Mouse (Mus musculus): ENCODE results near the gene Ttc39b. TPM values are rescaled to one million over a fixed set of nuclear protein-coding genes. Genes with fewer than 3 reads are reported as not detected.

Gene Ttc39b
- total and polyA plus RNA-seq, 3 experiments: 11.3 to 109 (median 21.1) TPM

DNA sequence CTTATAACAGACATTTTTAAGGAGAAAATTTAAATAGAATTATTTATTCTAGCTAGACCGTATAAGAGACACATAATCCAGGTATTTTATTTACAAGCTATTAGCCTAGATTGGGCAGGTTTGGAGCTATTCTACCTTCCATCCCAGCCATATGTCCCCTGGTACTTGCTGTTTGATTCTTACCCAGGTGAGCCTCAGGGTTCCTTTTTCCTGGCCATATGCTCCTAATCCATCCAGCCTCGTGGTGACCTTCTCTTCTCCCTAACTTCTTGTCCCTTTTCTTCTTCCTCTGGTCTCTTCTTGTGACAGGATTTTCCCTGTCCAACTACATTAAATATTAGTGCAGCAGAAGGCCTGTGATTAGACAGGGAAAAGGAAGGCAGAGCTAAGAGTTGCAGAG, 134.3 kb downstream of the Ttc39b start:
- no peak for DNase-seq (ENCODE audit: low read depth, low spot score)
- no peak overlapping the region for H3K9ac ChIP-seq (ENCODE audit: control insufficient read depth, low read depth, low read length, poor library complexity, severe bottlenecking)
- H3K79me2 ChIP-seq (ENCODE audit: control insufficient read depth, insufficient read depth, low read length, poor library complexity): no peaks in the 10 kb centered on the region
- no peak overlapping the region for H3K4me3 ChIP-seq (ENCODE audit: control insufficient read depth in 1 of 2, insufficient read depth in 1 of 2, low read depth in 2 of 2, low read length in 2 of 2)
- TF ChIP-seq EP300 (IDR thresholded peaks at IDR 0.05; ENCODE audit: low read depth in 1 of 2, low read length in 2 of 2) (no peak), MAZ (IDR thresholded peaks at IDR 0.05; ENCODE audit: low read depth, low read length) (no peak), USF2 (IDR thresholded peaks at IDR 0.05; ENCODE audit: borderline replicate concordance in 1 of 2, insufficient read depth in 1 of 2, low read depth in 1 of 2, low read length in 2 of 2) (no peak), SMC3 (IDR thresholded peaks at IDR 0.05; ENCODE audit: low read depth, low read length) (no peak), E2F4 (IDR thresholded peaks at IDR 0.05; ENCODE audit: borderline replicate concordance, low read depth, low read length) (no peak), MYC (IDR thresholded peaks at IDR 0.05; ENCODE audit: low read depth, low read length) (no peak), BHLHE40 (IDR thresholded peaks at IDR 0.05; ENCODE audit: borderline replicate concordance, low read depth, low read length) (no peak), KAT2A (conservative IDR thresholded peaks at IDR 0.05; ENCODE audit: low read depth, low read length) (no peak), MEF2A (IDR thresholded peaks at IDR 0.05; ENCODE audit: extremely low read depth, insufficient replicate concordance, low read depth, low read length, poor library complexity, severe bottlenecking) (no peak), ZC3H11A (IDR thresholded peaks at IDR 0.05; ENCODE audit: low read depth, low read length) (no peak), SIN3A (IDR thresholded peaks at IDR 0.05; ENCODE audit: low read length) (no peak), MXI1 (IDR thresholded peaks at IDR 0.05; ENCODE audit: low read depth, low read length) (no peak), HCFC1 (IDR thresholded peaks at IDR 0.05; ENCODE audit: low read depth, low read length) (no peak), RCOR1 (IDR thresholded peaks at IDR 0.05; ENCODE audit: low read depth, low read length) (no peak), MYB (IDR thresholded peaks at IDR 0.05; ENCODE audit: low read depth, low read length) (no peak), TBP (IDR thresholded peaks at IDR 0.05; ENCODE audit: low read depth, low read length) (no peak)
- no peak overlapping the region for H3K27ac ChIP-seq (ENCODE audit: control insufficient read depth, low read depth, low read length)
- no peaks in the 10 kb centered on the region for H3K9me3 ChIP-seq (replicated peaks; ENCODE audit: insufficient read depth, low read length)
- H3K36me3 ChIP-seq (ENCODE audit: control insufficient read depth in 1 of 2, insufficient read depth in 2 of 2, low read length in 2 of 2): no peaks in the 10 kb centered on the region
- no peaks in the 10 kb centered on the region for H3K4me1 ChIP-seq (ENCODE audit: control insufficient read depth in 1 of 2, insufficient read depth in 2 of 2, low read length in 2 of 2)
- no peaks in the 10 kb centered on the region for H3K27me3 ChIP-seq (ENCODE audit: control insufficient read depth in 1 of 2, insufficient read depth in 2 of 2, low read length in 2 of 2)

GRCm38 (mm10) chr4:83187324-83187723, 136.7 kb downstream of the Ttc39b start:
- Histone ChIP-seq H3K9me3 (replicated peaks; ENCODE audit: insufficient read depth, low read length) (no peaks in the 10 kb centered on the region), H3K9ac (ENCODE audit: control insufficient read depth, low read depth, low read length, poor library complexity, severe bottlenecking) (no peak overlapping the region), H3K4me3 (ENCODE audit: control insufficient read depth in 1 of 2, insufficient read depth in 1 of 2, low read depth in 2 of 2, low read length in 2 of 2) (no peak overlapping the region), H3K79me2 (ENCODE audit: control insufficient read depth, insufficient read depth, low read length, poor library complexity) (no peaks in the 10 kb centered on the region), H3K36me3 (ENCODE audit: control insufficient read depth in 1 of 2, insufficient read depth in 2 of 2, low read length in 2 of 2) (no peaks in the 10 kb centered on the region), H3K27me3 (ENCODE audit: control insufficient read depth in 1 of 2, insufficient read depth in 2 of 2, low read length in 2 of 2) (no peaks in the 10 kb centered on the region), H3K27ac (ENCODE audit: control insufficient read depth, low read depth, low read length) (no peak overlapping the region), H3K4me1 (ENCODE audit: control insufficient read depth in 1 of 2, insufficient read depth in 2 of 2, low read length in 2 of 2) (no peaks in the 10 kb centered on the region)
- TF ChIP-seq HCFC1 (IDR thresholded peaks at IDR 0.05; ENCODE audit: low read depth, low read length): no peak
- TF ChIP-seq RCOR1 (IDR thresholded peaks at IDR 0.05; ENCODE audit: low read depth, low read length): no peak
- no peak for TF ChIP-seq USF2 (IDR thresholded peaks at IDR 0.05; ENCODE audit: borderline replicate concordance in 1 of 2, insufficient read depth in 1 of 2, low read depth in 1 of 2, low read length in 2 of 2)
- no peak for TF ChIP-seq CTCF (IDR thresholded peaks at IDR 0.05 in 2 of 3, conservative IDR thresholded peaks at IDR 0.05 in 1 of 3; ENCODE audit: control insufficient read depth in 1 of 3, insufficient read depth in 1 of 3, low read depth in 2 of 3, low read length in 3 of 3, poor library complexity in 1 of 3, severe bottlenecking in 1 of 3)
- no peak for TF ChIP-seq MAFK (IDR thresholded peaks at IDR 0.05; ENCODE audit: borderline replicate concordance, low read depth, low read length)
- DNase-seq (ENCODE audit: low read depth, low spot score): no peak
